ENCODE assay signal across 7 mouse cellular contexts in the genomic region with DNA sequence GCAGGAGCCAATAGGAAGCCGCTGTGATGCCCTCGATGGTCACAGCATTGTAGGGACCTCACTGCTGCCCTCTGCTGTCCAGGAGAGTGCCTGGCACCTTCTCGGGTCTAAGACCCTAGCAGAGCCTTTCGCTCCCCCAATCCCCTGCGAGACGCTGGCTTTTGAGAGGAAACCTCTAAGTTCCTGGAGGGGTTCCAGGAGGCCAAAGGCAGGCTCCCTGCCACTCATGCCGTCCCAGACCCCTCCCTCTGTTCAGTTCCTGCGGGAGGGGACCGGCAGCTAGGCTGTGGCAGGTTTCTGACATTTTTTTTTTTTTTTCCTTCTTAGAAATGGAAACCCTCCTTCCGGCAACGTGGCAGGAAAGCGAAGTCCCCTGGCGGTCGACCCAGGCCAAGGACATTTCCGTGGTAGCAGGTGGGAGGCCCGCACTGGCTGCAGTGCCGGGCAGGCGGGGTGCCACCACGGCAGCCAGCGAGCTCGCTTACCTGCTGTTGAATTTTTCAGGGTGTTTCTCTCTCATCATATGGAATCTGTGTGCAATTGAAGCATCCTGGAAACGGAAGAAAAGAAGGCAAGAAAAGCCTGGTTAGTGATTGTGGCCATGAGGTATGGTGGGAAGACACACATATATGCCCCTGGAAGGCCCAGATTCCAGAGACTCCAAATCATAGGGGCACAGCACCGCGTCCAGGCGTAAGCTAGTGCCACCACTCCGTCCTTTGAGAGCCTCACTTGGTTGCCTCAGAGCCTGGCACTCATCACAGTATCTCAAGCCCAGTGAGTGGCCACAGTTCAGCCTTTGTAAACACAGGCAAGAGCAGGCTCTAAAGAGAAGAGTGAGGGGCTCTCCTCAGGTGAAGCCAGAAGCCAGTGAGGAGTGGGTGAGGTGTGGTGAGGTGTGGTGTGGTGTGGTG.
DNase-seq lines count a peak whose midpoint lies in the region; ATAC-seq lines count a peak whose summit lies in the region.

No protein-coding gene starts in this region.

- H3K27me3 ChIP-seq in intestine, embryonic 16.5 days (replicated peaks; ENCODE audit: control insufficient read depth, insufficient read depth, low read length), result no peaks in the 10 kb centered on the region
- peaks cover 9% of the 10 kb centered on the region for H3K27me3 ChIP-seq in midbrain, embryonic 11.5 days (ENCODE audit: control insufficient read depth, insufficient read depth, low read length)

- peak overlapping the region; percentile 48 for H3K4me3 ChIP-seq in intestine, embryonic 16.5 days (ENCODE audit: low read length)
- H3K4me3 ChIP-seq in midbrain, embryonic 11.5 days (ENCODE audit: low read depth, low read length), result peak overlapping the region; percentile 20

- peak overlapping the region; percentile 73 for H3K27ac ChIP-seq in intestine, embryonic 16.5 days (ENCODE audit: low read length)
- H3K27ac ChIP-seq in midbrain, embryonic 11.5 days (ENCODE audit: low read depth, low read length), result no peak overlapping the region

- peak overlapping the region; percentile 71 for H3K9ac ChIP-seq in intestine, embryonic 16.5 days (ENCODE audit: low read depth, low read length)
- peak overlapping the region; percentile 21 for H3K9ac ChIP-seq in midbrain, embryonic 11.5 days (ENCODE audit: low read length)

- peak; percentile 83 for ATAC-seq in intestine, embryonic 16.5 days
- ATAC-seq in midbrain, embryonic 11.5 days (ENCODE audit: low FRiP score), result peak; percentile 91

- DNase-seq in adrenal gland, postnatal 10 days, result peak; percentile 91
- peak; percentile 91 for DNase-seq in embryo, embryonic 9.5 days (ENCODE audit: extremely low spot score)
- DNase-seq in gastrocnemius, postnatal 4 days (ENCODE audit: low spot score in 2 of 2), result peak; percentile 70 to 84
- DNase-seq in left cerebral cortex, postnatal 4 days, result peak; percentile 93
- DNase-seq in midbrain, embryonic 11.5 days (ENCODE audit: low spot score, missing footprints), result peak; percentile 98
- peak; percentile 62 for DNase-seq in skeletal muscle tissue, adult 2 months (ENCODE audit: low read depth, low spot score)

- no peaks in the 10 kb centered on the region for H3K36me3 ChIP-seq in intestine, embryonic 16.5 days (ENCODE audit: control insufficient read depth, insufficient read depth, low read length)
- H3K36me3 ChIP-seq in midbrain, embryonic 11.5 days (ENCODE audit: control insufficient read depth, insufficient read depth, low read length), result no peaks in the 10 kb centered on the region

- intact Hi-C loops in left cerebral cortex, postnatal 4 days (cut with DNase I), result loop anchor here (5.0 kb wide), 1 partner anchor 111 kb away; a partner anchor contains a TSS

- no peaks in the 10 kb centered on the region for H3K9me3 ChIP-seq in intestine, embryonic 16.5 days (ENCODE audit: control insufficient read depth, low read length)
- no peaks in the 10 kb centered on the region for H3K9me3 ChIP-seq in midbrain, embryonic 11.5 days (ENCODE audit: control insufficient read depth, low read length)

- H3K4me2 ChIP-seq in intestine, embryonic 16.5 days (ENCODE audit: low read depth, low read length), result peak overlapping the region; percentile 75
- peak overlapping the region; percentile 44 for H3K4me2 ChIP-seq in midbrain, embryonic 11.5 days

- peaks cover 20% of the 10 kb centered on the region for H3K4me1 ChIP-seq in intestine, embryonic 16.5 days (ENCODE audit: control insufficient read depth, insufficient read depth, low read length)
- H3K4me1 ChIP-seq in midbrain, embryonic 11.5 days (ENCODE audit: control insufficient read depth, insufficient read depth, low read length), result peaks cover 9% of the 10 kb centered on the region

- WGBS in intestine, embryonic 16.5 days, result 8% methylated on average over 26 of the region's 26 CpGs
- WGBS in midbrain, embryonic 11.5 days, result 8% methylated on average over 26 of the region's 26 CpGs
